Mouse (Mus musculus): Measurements from ENCODE around the gene Cdkn1b.

Cdkn1b gene

GRCm38 (mm10) chr6:134903368-134903767 is 16.8 kb upstream of the Cdkn1b start:
- in situ Hi-C loops (cut with MseI, MboI): no loop called here

DNA sequence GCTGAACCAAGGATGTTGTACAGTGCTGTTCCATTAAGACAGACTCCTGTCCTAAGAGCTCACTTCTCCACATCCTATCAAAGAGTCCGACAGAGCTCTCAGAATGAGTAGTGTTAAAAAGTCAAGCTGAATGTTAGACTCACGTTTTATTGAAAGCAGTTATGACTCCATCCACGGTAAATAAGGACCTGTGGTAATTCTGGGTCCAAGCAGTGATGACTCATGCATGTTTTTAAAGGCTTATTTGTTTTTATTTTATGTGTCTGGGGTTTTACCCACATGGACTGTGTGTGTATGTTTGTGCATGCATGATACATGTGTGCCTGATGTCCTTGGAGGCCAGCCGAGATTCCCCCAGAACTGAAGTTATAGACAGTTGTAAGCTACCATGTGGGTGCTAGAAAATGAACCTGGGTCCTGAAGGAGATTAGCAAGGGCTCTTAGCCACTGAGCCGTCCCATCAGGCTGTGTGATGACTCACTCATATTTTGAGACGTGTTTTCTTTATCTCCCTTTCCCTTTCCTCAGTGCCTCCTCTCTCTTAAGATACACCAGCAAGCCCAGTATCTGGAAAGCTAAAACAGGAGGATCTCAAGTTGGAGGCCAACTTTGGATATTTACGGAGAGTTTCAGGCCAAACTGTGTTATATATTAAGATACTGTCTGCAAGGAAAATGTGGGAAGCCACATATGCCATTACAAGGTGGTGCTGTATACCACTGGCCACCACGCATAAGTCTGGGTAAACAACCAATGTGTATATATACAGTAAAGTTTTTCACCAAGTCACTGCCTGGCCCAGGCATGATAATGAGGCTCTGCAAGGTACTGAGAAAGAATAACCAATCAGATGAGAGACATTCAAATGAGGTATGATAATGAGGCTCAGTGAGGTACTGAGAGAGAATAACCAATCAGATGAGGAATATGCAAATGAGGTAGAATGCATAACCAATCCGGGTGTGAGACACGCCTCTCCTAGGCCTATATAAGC is 16.0 kb upstream of the Cdkn1b start:
- in situ Hi-C loops (cut with MseI, MboI): no loop called here

DNA sequence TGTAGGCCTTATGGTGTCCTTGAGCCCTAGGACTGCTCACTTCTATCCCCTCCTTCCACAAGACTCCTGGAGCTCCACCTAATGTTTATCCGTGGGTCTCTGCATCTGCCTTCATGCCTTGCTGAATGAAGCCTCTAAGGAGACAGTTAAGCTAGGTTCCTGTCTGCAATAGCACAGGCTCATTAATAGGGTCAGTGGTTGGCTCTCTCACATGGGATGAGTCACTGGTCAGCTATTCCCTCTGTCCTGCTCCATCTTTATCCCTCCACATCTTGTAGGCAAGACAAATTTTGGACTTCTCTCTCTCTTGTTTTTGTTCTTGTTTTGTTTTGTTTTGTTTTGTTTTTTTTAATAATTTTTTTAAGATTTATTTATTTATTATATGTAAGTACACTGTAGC is 14.4 kb upstream of the Cdkn1b start:
- in situ Hi-C loops (cut with MseI, MboI): no loop called here

- in situ Hi-C loops (cut with MseI, MboI): no loop called here
Observed at GRCm38 (mm10) chr6:134914523-134914922, 5.7 kb upstream of the Cdkn1b start.

GRCm38 (mm10) chr6:134916641-134917040 is 3.6 kb upstream of the Cdkn1b start:
- in situ Hi-C loops (cut with MseI, MboI): no loop called here

DNA sequence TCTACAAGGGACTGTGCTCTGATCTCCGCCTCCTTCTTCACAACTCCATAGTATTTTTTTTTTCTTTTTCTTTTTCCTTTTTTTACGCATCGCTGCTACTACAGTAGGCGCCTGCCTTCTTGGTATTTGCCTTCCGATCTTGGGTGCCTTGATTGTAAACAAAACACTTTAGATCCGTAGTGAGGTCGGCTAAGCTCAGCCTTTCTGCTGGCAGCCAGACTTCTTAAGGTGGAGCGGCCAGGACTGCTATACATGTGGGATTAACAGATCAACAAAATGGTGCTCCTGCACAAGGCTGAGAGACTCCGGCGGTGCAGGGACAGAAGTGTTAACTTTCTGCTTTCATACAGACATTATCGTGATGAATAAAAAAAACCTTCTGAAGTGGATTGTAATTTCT is 3.1 kb upstream of the Cdkn1b start:
- in situ Hi-C loops (cut with MseI, MboI): no loop called here

GRCm38 (mm10) chr6:134918769-134919168 is 1.4 kb upstream of the Cdkn1b start:
- in situ Hi-C loops (cut with MseI, MboI): no loop called here

DNA sequence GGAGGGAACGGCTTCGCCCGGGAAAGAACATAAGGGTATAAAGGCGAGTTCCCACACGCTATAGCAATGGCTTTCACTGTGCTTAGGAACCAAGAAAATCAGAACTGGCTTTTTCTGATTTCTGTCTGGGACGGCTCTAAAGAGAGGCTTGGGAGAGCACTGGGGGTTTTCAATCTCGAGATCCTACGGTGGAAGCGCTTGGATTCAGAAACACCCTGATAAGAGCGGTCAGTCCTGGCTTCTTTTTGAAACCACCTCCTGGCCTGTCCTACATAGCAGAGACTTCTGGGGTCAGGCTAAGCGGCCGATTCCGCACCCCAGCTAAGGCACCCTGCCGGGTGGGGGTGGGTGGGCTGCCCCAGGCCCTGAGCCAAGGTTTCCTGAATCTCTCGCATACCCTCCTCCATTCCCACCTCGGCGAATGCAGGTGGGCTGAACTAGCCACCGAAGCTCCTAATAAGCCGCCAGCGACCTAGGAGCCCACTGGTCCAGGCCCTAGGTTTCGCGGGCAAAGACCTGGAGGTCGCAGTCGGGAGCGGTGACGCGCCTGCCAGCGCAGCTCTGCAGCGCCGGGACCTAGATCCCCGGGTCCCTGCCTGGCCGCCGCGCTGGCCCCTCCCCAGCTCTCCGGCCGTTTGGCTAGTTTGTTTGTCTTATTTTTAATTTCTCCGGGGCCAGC is 551 bp upstream of the Cdkn1b start:
- in situ Hi-C loops (cut with MseI, MboI): no loop called here

DNA sequence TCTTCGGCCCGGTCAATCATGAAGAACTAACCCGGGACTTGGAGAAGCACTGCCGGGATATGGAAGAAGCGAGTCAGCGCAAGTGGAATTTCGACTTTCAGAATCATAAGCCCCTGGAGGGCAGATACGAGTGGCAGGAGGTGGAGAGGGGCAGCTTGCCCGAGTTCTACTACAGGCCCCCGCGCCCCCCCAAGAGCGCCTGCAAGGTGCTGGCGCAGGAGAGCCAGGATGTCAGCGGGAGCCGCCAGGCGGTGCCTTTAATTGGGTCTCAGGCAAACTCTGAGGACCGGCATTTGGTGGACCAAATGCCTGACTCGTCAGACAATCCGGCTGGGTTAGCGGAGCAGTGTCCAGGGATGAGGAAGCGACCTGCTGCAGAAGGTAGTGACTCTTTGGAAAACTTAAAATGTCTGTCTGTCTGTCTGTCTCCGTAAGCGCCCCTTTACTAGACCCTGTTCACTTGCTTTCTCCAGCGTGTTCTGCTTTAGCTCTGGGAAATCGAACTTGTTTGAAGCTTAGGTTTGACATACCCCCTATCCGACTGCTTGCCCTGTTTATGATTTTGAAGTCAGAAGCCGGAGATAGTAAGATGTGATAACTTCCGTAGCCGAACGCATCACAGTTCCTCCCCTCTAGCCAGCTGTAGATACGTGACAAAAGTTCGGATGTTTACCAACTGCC is 953 bp downstream of the Cdkn1b start:
- in situ Hi-C loops (cut with MseI, MboI): no loop called here

DNA sequence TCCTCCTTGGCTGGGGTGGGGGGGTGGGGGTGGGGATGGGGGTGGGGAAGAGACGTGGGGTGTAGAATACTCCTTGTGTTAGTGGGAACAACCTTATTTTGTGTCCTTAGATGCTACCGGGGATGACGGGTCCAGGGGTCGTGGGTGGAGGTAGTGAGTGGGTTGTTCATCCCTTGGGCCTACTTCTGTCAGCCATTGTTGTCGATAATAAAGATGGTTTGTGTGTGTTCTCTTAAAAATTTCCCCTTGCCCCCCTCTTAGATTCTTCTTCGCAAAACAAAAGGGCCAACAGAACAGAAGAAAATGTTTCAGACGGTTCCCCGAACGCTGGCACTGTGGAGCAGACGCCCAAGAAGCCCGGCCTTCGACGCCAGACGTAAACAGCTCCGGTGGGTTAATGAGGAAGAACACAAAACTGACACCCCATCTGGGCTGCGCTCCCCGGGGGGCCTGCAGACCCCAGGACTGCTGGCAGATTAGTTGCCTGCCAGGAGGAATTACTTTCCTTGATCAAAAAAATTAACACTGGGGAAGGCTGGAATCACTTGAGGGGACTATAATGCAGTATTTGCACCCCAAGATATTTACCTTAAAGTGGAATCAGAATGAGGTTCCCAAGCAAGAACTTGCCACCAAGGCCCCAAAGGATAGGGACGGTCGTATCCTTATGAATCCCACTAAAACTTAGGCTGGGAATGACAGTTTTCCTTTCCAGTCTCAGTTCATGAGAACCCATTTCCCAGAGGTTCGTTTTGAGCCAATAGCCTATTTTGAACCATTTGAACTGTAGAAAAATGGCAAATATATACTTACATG is 1.7 kb downstream of the Cdkn1b start:
- in situ Hi-C loops (cut with MseI, MboI): no loop called here

- in situ Hi-C loops (cut with MseI, MboI): no loop called here
Observed at GRCm38 (mm10) chr6:134922511-134923195, 2.5 kb downstream of the Cdkn1b start.

- in situ Hi-C loops (cut with MseI, MboI): no loop called here
Observed at GRCm38 (mm10) chr6:134923670-134924069, 3.5 kb downstream of the Cdkn1b start.

DNA sequence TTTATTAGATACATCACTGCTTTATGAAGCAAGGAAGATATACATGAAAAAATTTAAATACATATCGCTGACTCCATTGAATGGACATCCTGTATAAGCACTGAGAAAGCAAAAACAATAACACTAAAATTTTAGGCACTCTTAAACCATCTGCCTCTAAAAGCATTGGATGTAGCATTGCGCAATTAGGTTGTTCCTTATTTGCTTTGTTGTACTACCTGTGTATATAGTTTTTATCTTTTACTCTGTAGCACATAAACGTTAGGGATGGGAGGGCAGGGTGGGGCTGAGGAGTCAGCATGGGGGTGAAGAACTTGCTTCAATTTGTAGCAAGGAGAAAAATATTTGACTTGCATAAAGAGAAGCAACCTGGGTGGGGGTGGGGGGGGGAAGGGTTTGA is 4.1 kb downstream of the Cdkn1b start:
- in situ Hi-C loops (cut with MseI, MboI): no loop called here

DNA sequence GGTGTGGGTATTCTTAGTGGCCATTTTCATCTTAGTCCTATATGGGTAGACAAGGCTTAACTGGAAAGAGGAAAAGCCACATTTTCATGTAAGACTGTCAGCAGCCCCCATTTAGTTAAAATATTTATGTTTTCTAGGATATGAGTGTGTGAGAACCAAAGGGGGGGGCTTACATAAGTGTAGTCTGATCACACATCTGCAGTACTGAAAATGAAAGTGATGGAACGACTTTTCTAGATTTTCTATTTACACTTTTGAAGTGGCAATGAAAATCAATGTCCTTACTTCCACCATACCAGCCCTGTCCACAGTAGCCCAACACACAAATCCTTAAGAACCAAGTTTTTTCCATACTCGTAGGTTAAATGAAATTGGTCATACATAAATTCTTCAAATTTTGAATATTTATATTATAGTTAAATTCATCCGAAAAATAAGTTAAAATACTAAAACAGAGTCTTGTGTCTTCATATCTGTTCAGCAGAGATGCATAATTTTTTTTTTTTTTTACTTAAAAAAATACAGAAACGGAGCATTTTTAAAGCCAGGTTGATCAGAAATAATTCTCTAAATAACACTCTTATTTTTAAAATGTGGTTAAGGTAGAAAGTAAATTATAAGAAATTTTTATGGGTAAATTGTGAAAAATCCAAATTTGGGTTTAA is 5.6 kb downstream of the Cdkn1b start:
- in situ Hi-C loops (cut with MseI, MboI): no loop called here

- in situ Hi-C loops (cut with MseI, MboI): no loop called here
Observed at GRCm38 (mm10) chr6:134926338-134926705, 6.1 kb downstream of the Cdkn1b start.

GRCm38 (mm10) chr6:134926803-134927594 is 6.8 kb downstream of the Cdkn1b start:
- in situ Hi-C loops (cut with MseI, MboI): no loop called here

DNA sequence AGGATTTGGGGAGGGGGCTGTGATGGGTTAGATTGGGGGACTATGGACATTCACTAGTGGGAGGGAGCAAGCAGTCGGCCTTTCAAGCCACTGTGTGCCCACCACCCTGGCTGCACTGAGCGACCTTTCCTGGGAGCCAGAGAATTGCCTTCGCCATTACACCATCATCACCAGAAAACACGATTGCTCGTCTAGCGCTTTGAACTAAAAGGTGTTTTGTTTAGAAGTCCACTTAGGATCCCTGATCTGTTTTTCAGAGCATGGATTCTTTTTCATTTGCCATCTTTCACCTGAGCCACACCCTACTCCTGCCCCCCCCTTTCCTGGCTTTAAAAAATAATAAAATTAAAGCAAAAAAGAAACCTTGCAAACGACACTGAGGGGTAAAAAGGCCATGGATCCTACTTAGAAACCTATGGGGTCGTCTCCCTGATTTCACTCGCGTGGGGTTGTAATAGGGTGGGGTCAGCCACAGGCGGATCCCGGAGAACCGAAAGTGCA is 7.4 kb downstream of the Cdkn1b start:
- in situ Hi-C loops (cut with MseI, MboI): no loop called here

DNA sequence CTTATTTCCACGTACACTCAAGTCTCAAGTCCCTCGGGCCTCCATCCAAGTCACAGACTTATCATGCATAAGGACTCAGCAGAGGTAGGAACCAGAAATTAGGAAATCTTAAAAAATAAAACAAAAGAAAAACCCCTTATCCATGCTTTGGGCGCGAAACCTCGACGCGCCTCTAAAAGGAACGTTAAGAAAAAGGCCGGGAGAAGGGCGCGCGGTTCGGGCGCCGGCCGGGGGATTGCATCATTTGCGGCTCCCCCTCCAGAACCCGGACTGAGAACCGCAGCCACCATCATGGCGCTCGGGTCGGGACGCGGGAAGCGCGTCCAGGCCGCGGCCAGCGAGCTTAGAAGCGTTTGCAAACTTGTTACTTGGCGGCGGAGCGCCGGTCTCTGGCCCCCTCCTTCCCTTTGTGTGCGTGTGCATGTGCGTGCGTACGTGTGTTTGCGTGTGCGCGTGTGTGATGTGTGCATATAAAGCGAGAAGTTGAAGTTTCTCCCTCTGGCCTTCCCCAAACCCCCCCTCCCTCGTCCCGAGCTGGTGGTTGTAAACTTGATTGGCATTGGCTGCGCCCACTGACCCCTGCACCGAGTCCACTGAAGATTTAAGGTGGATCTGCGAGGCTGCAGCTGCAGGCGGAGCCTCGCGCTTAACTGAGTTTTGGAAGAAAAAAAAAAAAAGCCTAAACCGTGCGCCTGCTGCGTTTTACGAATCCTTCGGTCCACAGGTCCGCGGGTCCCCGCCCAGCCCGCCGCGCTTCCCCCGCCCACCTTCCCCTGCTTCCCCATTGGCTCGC is 8.1 kb downstream of the Cdkn1b start:
- in situ Hi-C loops (cut with MseI, MboI): no loop called here

Measured in mouse trophoblast stem cell (cell line).